Mouse (Mus musculus) left cerebral cortex, adult 11 months (tissue): ENCODE results near the gene Nmrk2.

Experiments
- DNase-seq: peaks from one replicate; pipeline ENCODE4 v3.0.0; 2022; ENCODE audit warnings: low spot score

Nmrk2 gene

GRCm38 (mm10) chr10:81216810-81217209 is 15.0 kb upstream of the Nmrk2 start:
- DNase-seq, result no peak

- no peak for DNase-seq
Observed at GRCm38 (mm10) chr10:81216260-81216659, 14.4 kb upstream of the Nmrk2 start.

GRCm38 (mm10) chr10:81210154-81210553 is 8.3 kb upstream of the Nmrk2 start:
- no peak for DNase-seq

- DNase-seq, result no peak
Observed at GRCm38 (mm10) chr10:81204137-81204536, 2.3 kb upstream of the Nmrk2 start.

GRCm38 (mm10) chr10:81202978-81203720 is 1.3 kb upstream of the Nmrk2 start:
- DNase-seq, result no peak

GRCm38 (mm10) chr10:81200605-81201287 is 1.1 kb downstream of the Nmrk2 start:
- no peak for DNase-seq

- DNase-seq, result no peak
Observed at GRCm38 (mm10) chr10:81200141-81200540, 1.7 kb downstream of the Nmrk2 start.

- DNase-seq, result no peak
Observed at GRCm38 (mm10) chr10:81198990-81199389, 2.9 kb downstream of the Nmrk2 start.

GRCm38 (mm10) chr10:81198230-81198629 is 3.6 kb downstream of the Nmrk2 start:
- DNase-seq, result no peak

- no peak for DNase-seq
Observed at GRCm38 (mm10) chr10:81197305-81197704, 4.5 kb downstream of the Nmrk2 start.

GRCm38 (mm10) chr10:81196470-81197065 is 5.3 kb downstream of the Nmrk2 start:
- DNase-seq, result no peak

- DNase-seq, result no peak
Observed at GRCm38 (mm10) chr10:81195300-81195699, 6.6 kb downstream of the Nmrk2 start.

GRCm38 (mm10) chr10:81193991-81194774 is 7.7 kb downstream of the Nmrk2 start:
- DNase-seq, result no peak

GRCm38 (mm10) chr10:81192968-81193501 is 8.8 kb downstream of the Nmrk2 start:
- no peak for DNase-seq

- DNase-seq, result peak; percentile 86
Observed at GRCm38 (mm10) chr10:81192270-81192967, 9.4 kb downstream of the Nmrk2 start.

- no peak for DNase-seq
Observed at GRCm38 (mm10) chr10:81191342-81191982, 10.4 kb downstream of the Nmrk2 start.

GRCm38 (mm10) chr10:81190912-81191321 is 10.9 kb downstream of the Nmrk2 start:
- DNase-seq, result no peak

- no peak for DNase-seq
Observed at GRCm38 (mm10) chr10:81190236-81190911, 11.5 kb downstream of the Nmrk2 start.

- no peak for DNase-seq
Observed at GRCm38 (mm10) chr10:81189821-81190220, 12.0 kb downstream of the Nmrk2 start.

GRCm38 (mm10) chr10:81187161-81187560 is 14.7 kb downstream of the Nmrk2 start:
- DNase-seq, result no peak
